Mouse (Mus musculus) kidney, adult 2 months (tissue): ENCODE measurements around the gene Ahcy.

Experiments
- CTCF ChIP-seq: fragments of 200-500 bp; conservative IDR thresholded peaks from 2 replicates; pipeline ENCODE4 v1.5.1; 2011; ENCODE audit warnings: low read depth, mild to moderate bottlenecking, control low read depth, low read length, moderate library complexity, mixed read lengths; ENCODE audit not compliant: insufficient read depth, insufficient read length
- POLR2A ChIP-seq: fragments of 200-500 bp; IDR thresholded peaks from one replicate; pipeline ENCODE4 v1.6.1; 2011; ENCODE audit warnings: low read depth, low read length, control low read depth

GRCm38 (mm10) chr2:155101761-155102181, 27.5 kb upstream of the Ahcy start:
- TF ChIP-seq CTCF (no peak), POLR2A (no peak)
